Mouse (Mus musculus) neural tube, embryonic 13.5 days (tissue): ENCODE data around the gene Tnik. TPM values are rescaled to one million over a fixed set of nuclear protein-coding genes. Genes with fewer than 3 reads are reported as not detected.
A peak's percentile ranks its signal among the peaks of the same experiment; 100 is the strongest.

Experiments
- ATAC-seq: fragments of 200-750 bp; cut with Nextera tagmentation; 2 replicates; pipeline ENCODE4 v1.8.0; 2017; ENCODE audit warnings: low read depth, mild to moderate bottlenecking, moderate TSS enrichment, moderate library complexity
- H3K27ac ChIP-seq: fragments of 300-500 bp; sonication (generic); replicated peaks from 2 replicates; pipeline ENCODE4 v1.5.1; 2015; ENCODE audit warnings: moderate library complexity, mild to moderate bottlenecking, inconsistent platforms
- H3K27me3 ChIP-seq: fragments of 300-500 bp; sonication (generic); 2 replicates; pipeline ENCODE4 v1.6.1; 2015; ENCODE audit warnings: mild to moderate bottlenecking, inconsistent platforms
- H3K36me3 ChIP-seq: fragments of 300-500 bp; sonication (generic); 2 replicates; pipeline ENCODE4 v1.6.1; 2015; ENCODE audit warnings: mild to moderate bottlenecking, inconsistent platforms
- H3K4me1 ChIP-seq: fragments of 300-500 bp; sonication (generic); replicated peaks from 2 replicates; pipeline ENCODE4 v1.6.1; 2015; ENCODE audit warnings: inconsistent platforms
- H3K4me2 ChIP-seq: fragments of 300-500 bp; sonication (generic); 2 replicates; pipeline ENCODE4 v1.6.1; 2015; ENCODE audit warnings: inconsistent platforms, mild to moderate bottlenecking, moderate library complexity
- H3K4me3 ChIP-seq: fragments of 300-500 bp; sonication (generic); 2 replicates; pipeline ENCODE4 v1.5.1; 2015; ENCODE audit warnings: mild to moderate bottlenecking, inconsistent platforms
- H3K9ac ChIP-seq: fragments of 300-500 bp; sonication (generic); 2 replicates; pipeline ENCODE4 v1.6.1; 2015; ENCODE audit warnings: moderate library complexity, mild to moderate bottlenecking, inconsistent platforms
- H3K9me3 ChIP-seq: fragments of 300-500 bp; sonication (generic); 2 replicates; pipeline ENCODE4 v1.6.1; 2016; ENCODE audit warnings: inconsistent platforms
- WGBS: fragments of 180-500 bp; shearing (Covaris S2); methylation state at CpG from one replicate; pipeline ENCODE4 v1.1.7; 2015; 5-methylcytosine and 5-hydroxymethylcytosine counted together
- polyA plus RNA-seq: library from polyadenylated mRNA; unstranded; fragments of >200 nt; fragmentation: Nextera tagmentation; extraction: Ambion mirVana; gene quantifications from 2 replicates; pipeline ENCODE4 v1.2.1, GENCODE M21; 2015

The Tnik gene
- polyA plus RNA-seq, 1 experiment from 2014 or later, result 61.2 TPM

DNA sequence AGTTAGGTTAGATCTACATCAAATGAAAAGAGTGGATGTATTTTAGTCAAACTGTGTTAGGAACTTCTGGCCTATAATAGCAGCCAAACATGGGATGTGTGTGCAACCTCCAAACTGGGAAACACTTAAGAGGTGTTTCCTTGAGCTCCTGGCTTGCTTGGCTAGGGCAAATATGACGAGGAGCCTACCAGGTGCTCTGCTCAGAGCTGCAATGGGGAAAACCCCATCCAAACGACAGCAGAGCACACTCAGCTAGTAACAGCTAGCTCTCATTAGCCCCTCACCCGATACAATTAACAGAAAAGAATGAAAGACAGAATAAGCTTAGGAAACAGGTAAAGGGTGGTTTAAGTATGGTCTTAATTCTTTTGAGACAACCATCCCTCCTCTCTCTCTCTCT is 157.7 kb downstream of the Tnik start:
- Histone ChIP-seq H3K4me2 (no peak overlapping the region), H3K9ac (no peak overlapping the region), H3K9me3 (no peaks in the 10 kb centered on the region), H3K27ac (no peak overlapping the region), H3K4me3 (no peak overlapping the region), H3K4me1 (peaks cover 22% of the 10 kb centered on the region), H3K36me3 (no peaks in the 10 kb centered on the region), H3K27me3 (no peaks in the 10 kb centered on the region)
- ATAC-seq, result no peak
- 68% methylated on average over 3 of the region's 3 CpGs for WGBS

DNA sequence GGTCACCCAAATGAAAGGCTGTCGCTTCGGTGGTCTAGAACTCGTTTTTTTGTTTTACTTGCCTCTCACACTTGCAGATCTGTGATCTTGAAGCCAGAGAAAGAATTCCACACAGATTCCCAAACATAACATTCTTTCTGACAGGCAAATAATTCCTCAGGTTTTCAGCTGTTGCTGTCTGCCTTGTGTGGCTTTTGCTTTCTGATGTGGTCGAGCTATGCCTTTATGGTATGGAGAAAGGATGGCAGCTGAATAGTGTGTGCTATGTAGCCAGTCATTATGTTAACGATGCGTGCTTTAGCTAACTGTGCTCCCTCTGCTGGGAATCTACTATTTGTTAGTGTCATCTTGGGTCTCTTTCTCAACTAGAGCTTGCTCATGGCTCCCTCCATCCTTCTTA is 158.8 kb downstream of the Tnik start:
- ATAC-seq, result no peak
- H3K9me3 ChIP-seq, result no peaks in the 10 kb centered on the region
- WGBS, result 66% methylated on average over 6 of the region's 6 CpGs
- no peak overlapping the region for H3K4me2 ChIP-seq
- H3K4me3 ChIP-seq, result no peak overlapping the region
- H3K9ac ChIP-seq, result no peak overlapping the region
- no peaks in the 10 kb centered on the region for H3K27me3 ChIP-seq
- H3K27ac ChIP-seq, result no peak overlapping the region
- H3K4me1 ChIP-seq, result peaks cover 11% of the 10 kb centered on the region; the same call in 1 of the 2 replicates
- H3K36me3 ChIP-seq, result no peaks in the 10 kb centered on the region

DNA sequence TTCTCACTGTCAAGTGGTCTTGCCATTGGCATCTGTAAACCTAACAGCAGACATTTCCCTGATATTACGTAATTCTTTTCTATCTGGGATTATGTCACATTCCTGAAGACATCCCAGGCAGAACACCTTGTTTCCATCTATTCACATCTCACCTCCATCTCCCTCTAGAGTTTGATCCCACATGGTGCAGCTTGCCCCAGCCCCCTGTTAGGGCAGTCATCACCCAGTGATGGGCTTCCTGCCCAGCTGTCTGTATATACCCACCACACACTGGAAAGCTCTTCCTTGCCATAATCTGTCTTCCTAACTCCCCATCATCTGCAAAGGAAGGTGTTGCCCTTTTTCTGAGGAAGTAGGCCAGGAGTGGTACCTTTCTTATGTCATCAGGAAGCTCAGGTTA is 159.2 kb downstream of the Tnik start:
- 98% methylated on average over 1 of the region's 1 CpGs for WGBS
- H3K27me3 ChIP-seq, result no peaks in the 10 kb centered on the region
- peaks cover 11% of the 10 kb centered on the region; the same call in 1 of the 2 replicates for H3K4me1 ChIP-seq
- no peaks in the 10 kb centered on the region for H3K9me3 ChIP-seq
- no peak overlapping the region for H3K27ac ChIP-seq
- H3K4me2 ChIP-seq, result no peak overlapping the region
- H3K4me3 ChIP-seq, result no peak overlapping the region
- no peak for ATAC-seq
- H3K9ac ChIP-seq, result no peak overlapping the region
- H3K36me3 ChIP-seq, result no peaks in the 10 kb centered on the region

DNA sequence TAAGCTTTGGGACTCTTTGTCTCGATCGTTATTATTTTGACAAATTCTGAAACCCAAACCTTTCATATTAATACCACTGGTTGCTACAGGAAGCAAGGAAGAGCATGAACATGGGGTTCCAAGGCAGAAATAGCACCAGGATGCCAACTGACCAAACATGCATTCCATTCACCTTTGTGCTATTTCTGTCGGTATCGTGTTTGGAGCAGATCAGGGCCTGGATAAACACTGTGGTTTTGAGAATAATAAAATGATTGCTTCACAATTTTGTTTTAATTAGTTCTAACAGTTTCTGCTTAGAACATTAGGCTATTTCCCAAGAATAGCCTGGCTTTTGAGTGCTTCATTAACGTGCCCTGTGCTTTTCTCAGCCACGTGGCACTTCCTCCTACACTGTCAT is 162.9 kb downstream of the Tnik start:
- no peak for ATAC-seq
- no peaks in the 10 kb centered on the region for H3K27me3 ChIP-seq
- no peak overlapping the region for H3K4me3 ChIP-seq
- 90% methylated on average over 6 of the region's 6 CpGs for WGBS
- H3K27ac ChIP-seq, result no peak overlapping the region
- H3K9me3 ChIP-seq, result no peaks in the 10 kb centered on the region
- no peaks in the 10 kb centered on the region for H3K36me3 ChIP-seq
- H3K9ac ChIP-seq, result no peak overlapping the region
- peaks cover 11% of the 10 kb centered on the region; the same call in 1 of the 2 replicates for H3K4me1 ChIP-seq
- no peak overlapping the region for H3K4me2 ChIP-seq

DNA sequence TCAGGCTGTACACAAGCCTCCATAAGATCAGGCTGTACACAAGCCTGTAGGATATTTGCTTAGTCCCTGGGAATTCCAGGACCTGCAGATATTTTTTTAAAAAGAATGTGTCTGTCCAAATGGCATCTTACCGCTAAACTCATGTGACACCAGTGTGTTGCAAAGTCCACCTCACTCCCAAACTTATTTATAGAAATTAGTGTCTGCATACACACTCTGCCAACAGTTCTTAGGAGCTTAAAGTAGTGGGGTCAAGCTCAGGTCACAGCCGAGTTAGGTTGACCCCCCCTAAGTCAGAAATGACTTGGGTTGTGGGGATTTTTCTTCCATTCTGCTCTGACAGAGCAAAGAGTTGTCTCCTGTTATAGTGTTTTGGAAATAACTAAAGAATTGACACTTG is 168.4 kb downstream of the Tnik start:
- no peak overlapping the region for H3K9ac ChIP-seq
- H3K27ac ChIP-seq, result no peak overlapping the region
- no peaks in the 10 kb centered on the region for H3K27me3 ChIP-seq
- ATAC-seq, result no peak
- H3K9me3 ChIP-seq, result no peaks in the 10 kb centered on the region
- H3K4me2 ChIP-seq, result no peak overlapping the region
- 84% methylated on average over 2 of the region's 2 CpGs for WGBS
- H3K4me3 ChIP-seq, result no peak overlapping the region
- H3K4me1 ChIP-seq, result no peaks in the 10 kb centered on the region
- H3K36me3 ChIP-seq, result no peaks in the 10 kb centered on the region

DNA sequence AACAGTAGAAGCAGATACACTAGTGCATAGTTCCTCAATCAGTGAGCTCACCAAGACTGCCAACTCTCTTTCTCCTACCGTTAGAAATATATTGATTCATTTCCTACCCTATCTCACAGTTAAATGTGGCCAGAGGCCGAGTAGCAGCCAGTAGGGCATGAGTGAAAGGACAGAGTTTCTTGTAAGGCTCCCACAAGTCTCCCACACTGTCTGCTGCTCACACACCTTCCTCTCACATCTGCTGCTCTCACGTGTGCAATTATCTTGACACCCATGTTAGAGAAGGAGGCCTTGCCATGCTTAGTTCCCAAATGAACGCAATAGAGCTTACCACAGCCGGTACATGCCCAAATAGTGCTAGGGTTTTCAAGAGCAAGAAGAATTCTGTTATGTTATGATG is 169.3 kb downstream of the Tnik start:
- Histone ChIP-seq H3K36me3 (no peaks in the 10 kb centered on the region), H3K4me3 (no peak overlapping the region), H3K4me2 (no peak overlapping the region), H3K27ac (no peak overlapping the region), H3K27me3 (no peaks in the 10 kb centered on the region), H3K9me3 (no peaks in the 10 kb centered on the region), H3K4me1 (no peaks in the 10 kb centered on the region; the same call in 1 of the 2 replicates), H3K9ac (no peak overlapping the region)
- ATAC-seq, result no peak
- 85% methylated on average over 5 of the region's 5 CpGs for WGBS

DNA sequence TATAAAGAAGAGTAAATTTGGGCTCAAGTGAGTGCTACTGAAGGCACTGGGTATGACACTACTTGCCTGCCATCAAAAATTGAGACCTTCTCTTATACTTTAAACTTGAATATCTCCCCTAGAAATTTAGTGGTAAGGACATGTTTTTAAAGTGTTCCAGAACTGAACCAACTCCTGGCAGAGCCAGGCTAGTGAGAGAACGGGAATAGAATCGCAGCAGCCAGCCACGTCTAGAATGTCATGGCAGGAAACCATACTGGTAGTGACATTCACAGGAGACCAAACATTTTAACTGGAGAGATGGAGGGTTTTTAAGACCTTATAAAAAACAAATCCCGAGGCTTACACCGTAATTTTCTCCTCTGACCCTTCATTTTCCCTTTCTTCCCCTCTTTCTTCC is 172.5 kb downstream of the Tnik start:
- Histone ChIP-seq H3K27me3 (no peaks in the 10 kb centered on the region), H3K27ac (no peak overlapping the region), H3K4me1 (peaks cover 3% of the 10 kb centered on the region; the same call in 1 of the 2 replicates), H3K4me2 (no peak overlapping the region), H3K36me3 (no peaks in the 10 kb centered on the region), H3K4me3 (no peak overlapping the region), H3K9ac (no peak overlapping the region), H3K9me3 (no peaks in the 10 kb centered on the region)
- WGBS, result 91% methylated on average over 5 of the region's 5 CpGs
- ATAC-seq, result no peak

DNA sequence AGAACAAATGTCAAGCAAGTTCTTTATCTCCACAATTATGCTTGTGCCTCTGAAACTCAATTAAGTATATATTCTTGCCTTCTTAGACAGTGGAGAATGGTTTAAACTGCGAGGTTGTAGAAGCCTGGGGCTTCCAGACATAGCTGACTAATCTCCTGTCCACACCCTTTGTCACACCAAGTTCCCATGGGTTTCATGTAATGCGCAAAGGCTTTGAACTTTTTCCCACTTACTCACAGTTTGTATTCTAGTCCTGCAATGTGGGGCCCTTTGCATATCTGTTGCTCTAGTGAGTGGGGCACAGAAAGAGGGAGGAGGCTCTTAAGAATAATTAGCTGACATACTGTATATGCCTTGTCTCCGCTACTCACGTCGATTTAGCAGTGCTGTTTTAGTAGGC is 174.4 kb downstream of the Tnik start:
- H3K36me3 ChIP-seq, result no peaks in the 10 kb centered on the region
- H3K4me2 ChIP-seq, result no peak overlapping the region
- H3K4me3 ChIP-seq, result no peak overlapping the region
- no peak overlapping the region for H3K27ac ChIP-seq
- H3K9ac ChIP-seq, result no peak overlapping the region
- H3K9me3 ChIP-seq, result no peaks in the 10 kb centered on the region
- no peak for ATAC-seq
- no peaks in the 10 kb centered on the region for H3K27me3 ChIP-seq
- 83% methylated on average over 5 of the region's 5 CpGs for WGBS
- peaks cover 14% of the 10 kb centered on the region; the same call in 1 of the 2 replicates for H3K4me1 ChIP-seq

DNA sequence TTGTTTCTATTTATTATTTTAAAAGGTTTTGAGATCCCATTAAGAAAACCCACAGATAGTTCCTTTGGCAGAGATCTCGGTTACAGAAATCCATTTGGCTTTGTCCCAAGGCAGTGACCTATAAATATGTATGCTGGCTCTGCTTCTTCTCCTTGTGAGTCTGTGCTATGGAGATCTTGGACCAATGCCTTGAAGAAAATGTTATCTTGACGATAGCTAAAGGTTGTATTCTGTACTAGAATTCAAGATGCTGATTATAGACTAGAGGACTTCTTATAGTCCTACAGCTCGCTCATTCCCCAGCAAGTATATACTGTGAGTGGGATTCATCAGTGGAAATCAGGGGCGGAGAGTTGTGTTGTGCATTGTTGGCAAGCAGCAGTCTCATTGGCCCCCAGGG is 178.5 kb downstream of the Tnik start:
- ATAC-seq, result no peak
- Histone ChIP-seq H3K9ac (no peak overlapping the region), H3K27me3 (no peaks in the 10 kb centered on the region), H3K4me3 (no peak overlapping the region), H3K9me3 (no peaks in the 10 kb centered on the region), H3K36me3 (no peaks in the 10 kb centered on the region), H3K27ac (no peak overlapping the region), H3K4me2 (no peak overlapping the region), H3K4me1 (peaks cover 14% of the 10 kb centered on the region; the same call in 1 of the 2 replicates)
- WGBS, result 68% methylated on average over 4 of the region's 4 CpGs

DNA sequence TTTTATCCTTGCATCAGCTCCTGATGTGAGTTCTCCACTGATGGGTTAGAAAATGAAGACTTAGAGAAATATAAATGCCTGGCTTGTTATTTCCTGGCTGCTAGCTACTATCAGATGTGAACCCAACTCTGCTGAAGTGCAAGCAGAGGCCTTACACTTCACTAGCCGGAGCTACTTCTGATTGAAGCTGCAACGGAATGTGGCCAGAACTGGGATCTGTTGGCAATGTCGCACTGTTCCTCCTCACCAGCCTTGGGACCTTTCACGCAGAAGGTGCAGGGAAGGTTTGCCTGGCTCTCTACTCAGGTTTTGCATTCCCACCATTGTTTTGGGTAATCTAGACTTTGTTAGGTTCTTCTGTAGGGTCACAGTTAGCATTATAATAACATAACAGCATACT is 179.1 kb downstream of the Tnik start:
- 91% methylated on average over 4 of the region's 4 CpGs for WGBS
- no peaks in the 10 kb centered on the region for H3K36me3 ChIP-seq

DNA sequence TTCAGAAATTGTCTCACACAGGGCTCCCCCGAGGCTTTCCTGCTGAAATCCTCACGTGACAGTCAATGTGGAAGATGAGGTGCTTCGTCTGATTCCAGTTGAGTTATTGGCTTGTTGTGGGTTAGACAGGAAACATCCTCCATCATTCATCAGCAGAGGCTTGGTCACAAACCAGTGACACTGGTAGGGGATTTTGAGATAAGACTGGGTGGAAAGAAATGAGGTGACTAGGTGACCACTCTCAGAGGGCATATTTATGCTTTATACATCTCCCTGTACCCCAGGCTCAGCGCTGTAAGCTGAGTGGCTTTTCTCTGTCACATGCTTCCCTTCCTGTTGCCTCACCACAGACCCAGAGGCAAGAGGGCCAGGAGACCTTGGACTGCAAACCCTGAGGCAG is 184.9 kb downstream of the Tnik start:
- Histone ChIP-seq H3K4me1 (peaks cover 6% of the 10 kb centered on the region; the same call in 1 of the 2 replicates), H3K27me3 (no peaks in the 10 kb centered on the region), H3K9me3 (no peaks in the 10 kb centered on the region), H3K27ac (no peak overlapping the region), H3K36me3 (no peaks in the 10 kb centered on the region), H3K4me3 (no peak overlapping the region), H3K4me2 (no peak overlapping the region), H3K9ac (no peak overlapping the region)
- 0 out of 2 replicates have a peak, but pooled peaks have one; percentile 36 for ATAC-seq
- 61% methylated on average over 4 of the region's 4 CpGs for WGBS

More for the DNA sequence above, 179.1 kb downstream of the Tnik start:
- H3K9me3 ChIP-seq, result no peaks in the 10 kb centered on the region
- no peak overlapping the region for H3K4me2 ChIP-seq
- H3K27me3 ChIP-seq, result no peaks in the 10 kb centered on the region
- H3K9ac ChIP-seq, result no peak overlapping the region
- no peak for ATAC-seq
- H3K27ac ChIP-seq, result no peak overlapping the region
- H3K4me1 ChIP-seq, result peaks cover 14% of the 10 kb centered on the region; the same call in 1 of the 2 replicates
- no peak overlapping the region for H3K4me3 ChIP-seq

DNA sequence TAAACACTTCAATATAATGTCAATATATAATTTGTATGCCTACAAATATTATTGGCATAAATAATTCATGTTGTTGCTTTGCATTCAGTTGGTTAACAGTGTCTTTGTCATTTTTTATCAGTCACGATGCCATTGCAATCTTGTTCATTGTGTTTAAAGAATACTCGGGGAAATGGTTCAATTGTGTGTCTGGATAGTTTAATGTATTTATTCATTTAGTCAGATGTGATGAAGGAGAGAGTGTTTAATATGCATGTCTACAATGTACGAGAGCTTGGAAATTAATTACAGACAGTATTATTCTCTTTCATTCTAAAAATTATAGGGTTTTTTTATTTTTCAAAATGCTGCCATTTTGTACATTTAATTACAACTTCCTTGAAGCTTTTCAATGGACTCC is 190.4 kb downstream of the Tnik start:
- no peak overlapping the region for H3K4me3 ChIP-seq
- H3K4me2 ChIP-seq, result no peak overlapping the region
- WGBS, result 77% methylated on average over 3 of the region's 3 CpGs
- no peaks in the 10 kb centered on the region for H3K36me3 ChIP-seq
- no peaks in the 10 kb centered on the region for H3K27me3 ChIP-seq
- no peaks in the 10 kb centered on the region for H3K4me1 ChIP-seq
- ATAC-seq, result no peak
- H3K9me3 ChIP-seq, result no peaks in the 10 kb centered on the region
- H3K27ac ChIP-seq, result no peak overlapping the region
- H3K9ac ChIP-seq, result no peak overlapping the region

DNA sequence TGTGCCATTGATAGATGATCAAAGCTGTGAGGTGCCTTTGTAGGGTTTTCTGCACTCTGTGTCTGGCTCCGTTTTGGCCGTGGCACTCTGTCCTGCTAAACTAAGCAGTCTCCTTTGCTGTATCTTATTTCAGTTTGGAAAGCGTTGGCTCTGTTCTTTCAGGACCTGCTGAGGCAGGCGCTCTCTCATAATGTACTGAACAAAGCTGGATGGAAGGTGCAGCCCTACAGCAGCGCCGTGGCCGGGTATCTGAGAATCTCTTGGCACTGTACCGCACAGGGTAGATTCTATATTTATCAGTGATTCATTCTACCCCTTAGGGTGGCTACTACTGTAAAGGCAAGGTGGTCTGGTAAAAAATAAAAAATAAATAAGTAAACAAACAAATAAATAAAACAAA is 193.8 kb downstream of the Tnik start:
- Histone ChIP-seq H3K4me1 (no peaks in the 10 kb centered on the region), H3K27me3 (no peaks in the 10 kb centered on the region), H3K36me3 (no peaks in the 10 kb centered on the region), H3K4me2 (no peak overlapping the region), H3K9me3 (no peaks in the 10 kb centered on the region), H3K4me3 (no peak overlapping the region), H3K9ac (no peak overlapping the region), H3K27ac (no peak overlapping the region)
- 84% methylated on average over 8 of the region's 8 CpGs for WGBS
- ATAC-seq, result no peak
